Mouse (Mus musculus): ENCODE measurements around the gene Fam198b. TPM values are rescaled to one million over a fixed set of nuclear protein-coding genes. Genes with fewer than 3 reads are reported as not detected.
A peak's percentile ranks its signal among the peaks of the same experiment; 100 is the strongest.

Fam198b gene
- polyA plus RNA-seq (2016; fragmentation: Nextera tagmentation; extraction: Ambion mirVana) = 1.4 TPM in 2 replicates

GRCm38 (mm10) chr3:79884305-79884704, at the start of gene Fam198b:
Gene Fam198b (plus strand): TSS chr3:79884533.
- Histone ChIP-seq H3K36me3 (replicated peaks) (no peaks in the 10 kb centered on the region), H3K4me1 (0 out of 2 replicates have a peak, but pooled peaks cover 2% of the 10 kb centered on the region), H3K27ac (no peak within 1 kb of the TSS), H3K9me3 (no peaks in the 10 kb centered on the region), H3K4me3 (replicated peaks) (no peak within 1 kb of the TSS), H3K27me3 (no peaks in the 10 kb centered on the region), H3K4me2 (no peak within 1 kb of the TSS), H3K9ac (no peak within 1 kb of the TSS)
- ATAC-seq (ENCODE audit: low FRiP score) = no peak
- 70% methylated on average over 5 of the region's 5 CpGs for WGBS

DNA sequence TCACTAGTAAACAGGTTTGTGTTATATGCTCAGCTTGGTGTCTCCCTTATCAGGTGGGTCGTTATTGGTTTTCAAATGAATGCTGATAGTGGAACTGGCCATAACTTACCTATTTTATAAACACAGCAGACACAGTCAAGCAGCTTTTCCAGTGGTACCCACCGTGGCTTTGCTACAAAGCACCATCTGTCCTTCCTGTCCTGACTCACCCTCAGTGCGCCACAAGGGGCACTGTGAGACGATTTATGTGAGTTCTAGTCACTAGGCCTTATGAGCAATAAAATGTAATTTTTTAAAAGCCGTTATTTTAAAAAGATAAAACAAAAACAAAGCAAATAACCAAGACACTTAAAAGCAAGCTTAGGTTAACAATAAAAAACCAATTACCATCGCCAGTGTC, 45.6 kb upstream of the Fam198b start:
- no peak overlapping the region for H3K4me3 ChIP-seq (replicated peaks)
- ATAC-seq (ENCODE audit: low FRiP score) = no peak
- no peaks in the 10 kb centered on the region for H3K27me3 ChIP-seq
- H3K9ac ChIP-seq = no peak overlapping the region
- no peaks in the 10 kb centered on the region for H3K9me3 ChIP-seq
- no peaks in the 10 kb centered on the region for H3K36me3 ChIP-seq (replicated peaks)
- peaks cover 4% of the 10 kb centered on the region; the same call in 1 of the 2 replicates for H3K4me1 ChIP-seq
- 63% methylated on average over 6 of the region's 6 CpGs for WGBS
- H3K27ac ChIP-seq = no peak overlapping the region
- H3K4me2 ChIP-seq = no peak overlapping the region

- ATAC-seq (ENCODE audit: low FRiP score) = peak; percentile 79
- peaks cover 4% of the 10 kb centered on the region; the same call in 1 of the 2 replicates for H3K4me1 ChIP-seq
- H3K27ac ChIP-seq = peak overlapping the region; percentile 53; the same call in 1 of the 2 replicates
- H3K9ac ChIP-seq = no peak overlapping the region
- H3K36me3 ChIP-seq (replicated peaks) = no peaks in the 10 kb centered on the region
- peak overlapping the region; percentile 69 for H3K4me2 ChIP-seq
- no peaks in the 10 kb centered on the region for H3K9me3 ChIP-seq
- whole genome bisulfite sequencing = 42% methylated on average over 6 of the region's 6 CpGs
- H3K4me3 ChIP-seq (replicated peaks) = peak overlapping the region; percentile 50
- no peaks in the 10 kb centered on the region for H3K27me3 ChIP-seq
Measured at GRCm38 (mm10) chr3:79841475-79841874, 42.9 kb upstream of the Fam198b start.

DNA sequence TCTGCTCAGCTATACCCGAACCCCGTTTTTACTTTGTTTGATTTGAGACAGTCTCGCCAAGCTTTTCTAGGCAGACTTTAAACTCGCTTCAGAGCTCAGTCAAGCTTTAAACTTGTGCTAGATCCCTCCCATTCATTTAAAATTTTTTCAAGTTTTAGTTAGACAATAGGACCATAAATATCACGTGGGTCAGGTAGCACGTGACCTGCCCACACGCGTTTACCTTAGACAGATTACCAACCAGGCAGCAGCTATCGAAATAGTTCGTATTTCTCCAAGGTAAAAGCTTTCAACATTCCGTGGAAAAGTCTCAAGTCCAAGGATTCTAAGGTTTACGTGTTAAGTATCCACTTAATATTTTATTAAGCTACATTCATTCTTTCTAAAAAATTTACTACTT, 42.2 kb upstream of the Fam198b start:
- no peaks in the 10 kb centered on the region for H3K27me3 ChIP-seq
- no peaks in the 10 kb centered on the region for H3K9me3 ChIP-seq
- peak overlapping the region; percentile 69 for H3K4me2 ChIP-seq
- no peak overlapping the region for H3K27ac ChIP-seq
- 11% methylated on average over 12 of the region's 12 CpGs for WGBS
- no peaks in the 10 kb centered on the region for H3K36me3 ChIP-seq (replicated peaks)
- peak; percentile 74 for ATAC-seq (ENCODE audit: low FRiP score)
- H3K9ac ChIP-seq = peak overlapping the region; percentile 25
- H3K4me3 ChIP-seq (replicated peaks) = peak overlapping the region; percentile 50
- H3K4me1 ChIP-seq = peaks cover 4% of the 10 kb centered on the region; the same call in 1 of the 2 replicates

- Histone ChIP-seq H3K9ac (peak overlapping the region; percentile 25), H3K4me2 (peak overlapping the region; percentile 69), H3K4me1 (peaks cover 4% of the 10 kb centered on the region; the same call in 1 of the 2 replicates), H3K9me3 (no peaks in the 10 kb centered on the region), H3K27me3 (no peaks in the 10 kb centered on the region), H3K4me3 (replicated peaks) (peak overlapping the region; percentile 50), H3K36me3 (replicated peaks) (no peaks in the 10 kb centered on the region), H3K27ac (peak overlapping the region; percentile 46; the same call in 1 of the 2 replicates)
- ATAC-seq (ENCODE audit: low FRiP score) = peak; percentile 79
- 3% methylated on average over 19 of the region's 19 CpGs for WGBS
Measured at GRCm38 (mm10) chr3:79842616-79843016, 41.7 kb upstream of the Fam198b start.

GRCm38 (mm10) chr3:79843999-79844398, 40.3 kb upstream of the Fam198b start:
- Histone ChIP-seq H3K4me1 (peaks cover 4% of the 10 kb centered on the region; the same call in 1 of the 2 replicates), H3K9ac (no peak overlapping the region), H3K36me3 (replicated peaks) (no peaks in the 10 kb centered on the region), H3K9me3 (no peaks in the 10 kb centered on the region), H3K27me3 (no peaks in the 10 kb centered on the region), H3K4me2 (no peak overlapping the region), H3K27ac (no peak overlapping the region), H3K4me3 (replicated peaks) (no peak overlapping the region)
- no peak for ATAC-seq (ENCODE audit: low FRiP score)
- 94% methylated on average over 9 of the region's 9 CpGs for WGBS

GRCm38 (mm10) chr3:79846633-79847032, 37.7 kb upstream of the Fam198b start:
- Histone ChIP-seq H3K4me1 (0 out of 2 replicates have a peak, but pooled peaks cover 2% of the 10 kb centered on the region), H3K27me3 (no peaks in the 10 kb centered on the region), H3K9ac (no peak overlapping the region), H3K4me3 (replicated peaks) (no peak overlapping the region), H3K9me3 (no peaks in the 10 kb centered on the region), H3K27ac (no peak overlapping the region), H3K36me3 (replicated peaks) (no peaks in the 10 kb centered on the region), H3K4me2 (no peak overlapping the region)
- 84% methylated on average over 5 of the region's 5 CpGs for WGBS
- ATAC-seq (ENCODE audit: low FRiP score) = no peak

- 43% methylated on average over 4 of the region's 4 CpGs for WGBS
- Histone ChIP-seq H3K4me1 (peaks cover 5% of the 10 kb centered on the region; the same call in 1 of the 2 replicates), H3K36me3 (replicated peaks) (no peaks in the 10 kb centered on the region), H3K27ac (no peak overlapping the region), H3K27me3 (no peaks in the 10 kb centered on the region), H3K4me2 (no peak overlapping the region), H3K9ac (no peak overlapping the region), H3K4me3 (replicated peaks) (no peak overlapping the region), H3K9me3 (no peaks in the 10 kb centered on the region)
- ATAC-seq (ENCODE audit: low FRiP score) = no peak
Measured at GRCm38 (mm10) chr3:79848841-79849240, 35.5 kb upstream of the Fam198b start.

DNA sequence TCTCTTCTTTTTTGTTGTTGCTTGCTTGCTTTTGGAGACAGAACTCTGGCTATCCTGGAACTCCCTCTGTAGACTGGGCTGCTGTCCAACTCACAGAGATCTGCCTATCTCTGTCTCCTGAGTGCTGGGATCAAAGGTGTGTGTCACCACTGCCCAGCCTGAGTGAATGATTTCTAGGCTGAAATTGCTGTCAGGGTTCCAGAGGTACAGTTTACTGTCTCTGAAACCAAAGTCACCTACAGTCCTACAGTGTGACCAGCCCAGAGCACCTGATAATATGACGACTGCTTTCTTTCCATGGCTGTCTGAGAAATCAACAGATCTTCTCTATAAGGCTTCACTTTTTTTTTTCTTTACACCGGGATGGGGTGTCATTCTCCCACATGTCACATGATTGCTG, 34.7 kb upstream of the Fam198b start:
- Histone ChIP-seq H3K4me3 (replicated peaks) (no peak overlapping the region), H3K4me2 (no peak overlapping the region), H3K36me3 (replicated peaks) (no peaks in the 10 kb centered on the region), H3K4me1 (peaks cover 5% of the 10 kb centered on the region; the same call in 1 of the 2 replicates), H3K9me3 (no peaks in the 10 kb centered on the region), H3K27me3 (no peaks in the 10 kb centered on the region), H3K27ac (no peak overlapping the region), H3K9ac (no peak overlapping the region)
- no peak for ATAC-seq (ENCODE audit: low FRiP score)
- WGBS = 86% methylated on average over 2 of the region's 2 CpGs

DNA sequence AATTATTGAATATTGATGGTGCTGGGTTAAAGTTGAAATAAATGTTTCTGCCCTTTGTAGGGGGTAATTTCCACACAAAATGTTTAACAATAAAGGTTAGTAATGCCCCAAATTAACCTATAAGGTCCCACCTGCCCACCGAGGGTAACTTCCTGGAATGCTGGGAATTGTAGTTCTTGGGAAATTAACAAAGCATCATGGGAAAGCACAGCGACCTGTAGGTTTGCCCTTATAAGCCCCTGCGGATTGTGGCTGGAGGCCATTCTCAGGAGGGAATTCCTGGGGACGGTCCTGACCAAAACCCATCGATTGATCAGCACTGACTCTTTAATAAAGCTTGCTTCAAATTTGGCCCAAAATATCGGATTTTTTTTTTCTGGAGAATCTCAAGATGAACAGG, 33.7 kb upstream of the Fam198b start:
- H3K4me1 ChIP-seq = peaks cover 5% of the 10 kb centered on the region; the same call in 1 of the 2 replicates
- H3K27me3 ChIP-seq = no peaks in the 10 kb centered on the region
- H3K4me2 ChIP-seq = no peak overlapping the region
- H3K27ac ChIP-seq = no peak overlapping the region
- no peak for ATAC-seq (ENCODE audit: low FRiP score)
- 35% methylated on average over 6 of the region's 6 CpGs for WGBS
- H3K4me3 ChIP-seq (replicated peaks) = no peak overlapping the region
- H3K9ac ChIP-seq = no peak overlapping the region
- H3K36me3 ChIP-seq (replicated peaks) = no peaks in the 10 kb centered on the region
- no peaks in the 10 kb centered on the region for H3K9me3 ChIP-seq

DNA sequence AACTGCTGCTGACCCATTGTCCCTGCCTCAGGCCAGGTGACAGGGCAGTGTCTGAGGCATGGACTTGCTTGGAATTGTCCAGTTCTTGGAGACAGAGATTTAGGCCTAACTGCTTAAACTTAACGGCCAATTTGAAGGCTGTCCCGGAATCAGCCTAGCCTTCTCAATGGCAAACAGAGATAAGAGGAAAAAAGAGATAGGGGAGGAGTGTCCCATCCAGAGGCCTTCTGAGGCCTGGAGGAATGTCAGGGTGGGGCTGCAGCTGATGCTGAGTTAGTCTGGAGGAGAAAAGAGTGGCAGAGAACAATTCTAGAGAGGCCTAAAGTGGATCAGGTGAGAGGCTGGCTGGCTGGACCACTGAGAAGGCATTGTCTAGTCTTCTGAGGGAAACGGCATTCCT, 32.2 kb upstream of the Fam198b start:
- H3K4me3 ChIP-seq (replicated peaks) = no peak overlapping the region
- ATAC-seq (ENCODE audit: low FRiP score) = no peak
- WGBS = 86% methylated on average over 3 of the region's 3 CpGs
- no peak overlapping the region for H3K9ac ChIP-seq
- H3K27ac ChIP-seq = no peak overlapping the region
- H3K4me2 ChIP-seq = no peak overlapping the region
- H3K27me3 ChIP-seq = no peaks in the 10 kb centered on the region
- H3K36me3 ChIP-seq (replicated peaks) = no peaks in the 10 kb centered on the region
- H3K4me1 ChIP-seq = peaks cover 5% of the 10 kb centered on the region; the same call in 1 of the 2 replicates
- no peaks in the 10 kb centered on the region for H3K9me3 ChIP-seq

GRCm38 (mm10) chr3:79852654-79853166, 31.6 kb upstream of the Fam198b start, which contains the start of gene Tmem144:
Gene Tmem144 (minus strand): TSS chr3:79852773.
- WGBS = 42% methylated on average over 8 of the region's 8 CpGs
- H3K4me2 ChIP-seq = no peak within 1 kb of the TSS
- ATAC-seq (ENCODE audit: low FRiP score) = no peak
- peaks cover 5% of the 10 kb centered on the region; the same call in 1 of the 2 replicates for H3K4me1 ChIP-seq
- H3K9me3 ChIP-seq = no peaks in the 10 kb centered on the region
- H3K9ac ChIP-seq = no peak within 1 kb of the TSS
- no peak within 1 kb of the TSS for H3K4me3 ChIP-seq (replicated peaks)
- no peaks in the 10 kb centered on the region for H3K36me3 ChIP-seq (replicated peaks)
- H3K27ac ChIP-seq = no peak within 1 kb of the TSS
- no peaks in the 10 kb centered on the region for H3K27me3 ChIP-seq

DNA sequence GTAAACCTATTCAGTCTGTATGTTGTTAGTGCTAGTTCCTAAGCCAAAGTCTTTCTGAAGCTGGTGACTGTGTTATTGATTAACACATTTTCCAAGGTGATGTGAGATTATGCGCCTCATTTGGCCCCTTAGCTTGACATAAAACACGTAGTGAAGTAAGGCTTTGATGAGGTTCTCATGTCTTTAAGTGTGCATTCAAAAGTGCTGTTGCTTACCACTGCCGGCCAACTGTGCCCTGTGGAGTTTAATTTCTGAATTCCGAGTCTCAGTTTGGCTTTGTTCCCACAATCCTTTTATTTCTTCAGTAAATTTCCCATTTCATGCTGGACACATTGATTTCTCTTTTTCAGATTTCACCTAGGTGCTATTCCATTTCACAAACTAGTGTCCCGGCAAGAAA, 26.6 kb upstream of the Fam198b start:
- Histone ChIP-seq H3K4me3 (replicated peaks) (no peak overlapping the region), H3K9me3 (no peaks in the 10 kb centered on the region), H3K36me3 (replicated peaks) (no peaks in the 10 kb centered on the region), H3K27me3 (no peaks in the 10 kb centered on the region), H3K4me2 (no peak overlapping the region), H3K9ac (no peak overlapping the region), H3K27ac (no peak overlapping the region), H3K4me1 (peaks cover 2% of the 10 kb centered on the region; the same call in 1 of the 2 replicates)
- no peak for ATAC-seq (ENCODE audit: low FRiP score)
- WGBS = 65% methylated on average over 5 of the region's 5 CpGs

Measured in forebrain, embryonic 12.5 days (tissue).